Mouse (Mus musculus): ENCODE data around the gene Eps8l1. TPM values are rescaled to one million over a fixed set of nuclear protein-coding genes. Genes with fewer than 3 reads are reported as not detected.

Gene Eps8l1
- total and polyA plus RNA-seq, 2 experiments: 1.4 to 6.5 TPM

GRCm38 (mm10) chr7:4527302-4527689 lies 66.8 kb downstream of the Eps8l1 start:
- Histone ChIP-seq H3K27ac (replicated peaks; ENCODE audit: insufficient read depth, low read depth, low read length) (no peak overlapping the region), H3K27me3 (ENCODE audit: control insufficient read depth, insufficient read depth, low read length) (no peaks in the 10 kb centered on the region), H3K36me3 (ENCODE audit: control insufficient read depth, insufficient read depth, low read length) (no peaks in the 10 kb centered on the region), H3K4me1 (ENCODE audit: control insufficient read depth, insufficient read depth, low read length) (peaks cover 2% of the 10 kb centered on the region; the same call in 1 of the 2 replicates), H3K4me3 (ENCODE audit: insufficient read depth, low read depth, low read length) (0 out of 2 replicates have a peak overlapping the region, but pooled peaks have one; percentile 10), H3K9ac (ENCODE audit: low read depth, low read length) (no peak overlapping the region), H3K79me2 (ENCODE audit: control insufficient read depth, insufficient read depth, low read length) (no peaks in the 10 kb centered on the region)
- no peak for DNase-seq (ENCODE audit: extremely low read depth, low read depth, low spot score)
- 72% methylated on average over 18 of the region's 18 CpGs for WGBS
- TF ChIP-seq POLR2A (IDR thresholded peaks at IDR 0.05; ENCODE audit: extremely low read depth, insufficient read depth, low read length) (no peak), CTCF (IDR thresholded peaks at IDR 0.05; ENCODE audit: low read depth, low read length) (no peak)

Other genes starting within 250 kb of the Eps8l1 start
- 2.9 and 4.3 TPM in 2 replicates for gene Lilra5, start 222.9 kb upstream of the Eps8l1 start, total RNA-seq (2014; rRNA removed)
- 0.60 and 0.71 TPM in 2 replicates for gene Lilra5, start 222.9 kb upstream of the Eps8l1 start, polyA plus RNA-seq (2012; rRNA removed)
- gene Ncr1, start 123.0 kb upstream of the Eps8l1 start, total RNA-seq (2014; rRNA removed): 0.27 and 0.46 TPM in 2 replicates
- gene Ncr1, start 123.0 kb upstream of the Eps8l1 start, polyA plus RNA-seq (2012; rRNA removed): 0.06 and 0.10 TPM in 2 replicates
- 0.07 TPM in 1 of 2 replicates, not detected in the other for gene Gp6, start 62.9 kb upstream of the Eps8l1 start, total RNA-seq (2014; rRNA removed)
- gene Gp6, start 62.9 kb upstream of the Eps8l1 start, polyA plus RNA-seq (2012; rRNA removed): not detected in 2 replicates
- gene Rdh13, start 15.0 kb upstream of the Eps8l1 start, total RNA-seq (2014; rRNA removed): 5.5 and 6.5 TPM in 2 replicates
- gene Rdh13, start 15.0 kb upstream of the Eps8l1 start, polyA plus RNA-seq (2012; rRNA removed): 6.5 and 6.8 TPM in 2 replicates
- 21.2 and 21.8 TPM in 2 replicates for gene Ppp1r12c, start 41.0 kb downstream of the Eps8l1 start, total RNA-seq (2014; rRNA removed)
- gene Ppp1r12c, start 41.0 kb downstream of the Eps8l1 start, polyA plus RNA-seq (2012; rRNA removed): 13.4 and 22.2 TPM in 2 replicates
- gene Tnnt1, start 55.7 kb downstream of the Eps8l1 start, total RNA-seq (2014; rRNA removed): 1.2 and 2.9 TPM in 2 replicates
- gene Tnnt1, start 55.7 kb downstream of the Eps8l1 start, polyA plus RNA-seq (2012; rRNA removed): 0.20 and 0.61 TPM in 2 replicates
- 0.54 TPM in 1 of 2 replicates, not detected in the other for gene Tnni3, start 63.6 kb downstream of the Eps8l1 start, total RNA-seq (2014; rRNA removed)
- gene Tnni3, start 63.6 kb downstream of the Eps8l1 start, polyA plus RNA-seq (2012; rRNA removed): 0.76 and 0.82 TPM in 2 replicates
- 0.09 TPM in 1 of 2 replicates, not detected in the other for gene Dnaaf3, start 71.8 kb downstream of the Eps8l1 start, total RNA-seq (2014; rRNA removed)
- 0.24 and 0.44 TPM in 2 replicates for gene Dnaaf3, start 71.8 kb downstream of the Eps8l1 start, polyA plus RNA-seq (2012; rRNA removed)
- not detected in 2 replicates for gene Syt5, start 86.9 kb downstream of the Eps8l1 start, total RNA-seq (2014; rRNA removed)
- gene Syt5, start 86.9 kb downstream of the Eps8l1 start, polyA plus RNA-seq (2012; rRNA removed): not detected in 2 replicates
- 0.18 TPM in 1 of 2 replicates, not detected in the other for gene Ptprh, start 143.4 kb downstream of the Eps8l1 start, total RNA-seq (2014; rRNA removed)
- not detected in 2 replicates for gene Ptprh, start 143.4 kb downstream of the Eps8l1 start, polyA plus RNA-seq (2012; rRNA removed)
- gene Tmem86b, start 170.7 kb downstream of the Eps8l1 start, total RNA-seq (2014; rRNA removed): 39.5 and 55.7 TPM in 2 replicates
- 404 and 475 TPM in 2 replicates for gene Tmem86b, start 170.7 kb downstream of the Eps8l1 start, polyA plus RNA-seq (2012; rRNA removed)
- gene Ppp6r1, start 198.3 kb downstream of the Eps8l1 start, total RNA-seq (2014; rRNA removed): 47.6 and 54.2 TPM in 2 replicates
- gene Ppp6r1, start 198.3 kb downstream of the Eps8l1 start, polyA plus RNA-seq (2012; rRNA removed): 77.5 and 79.2 TPM in 2 replicates
- 18.2 and 25.5 TPM in 2 replicates for gene Hspbp1, start 224.4 kb downstream of the Eps8l1 start, total RNA-seq (2014; rRNA removed)
- gene Hspbp1, start 224.4 kb downstream of the Eps8l1 start, polyA plus RNA-seq (2012; rRNA removed): 27.3 and 30.6 TPM in 2 replicates
- gene Brsk1, start 229.9 kb downstream of the Eps8l1 start, total RNA-seq (2014; rRNA removed): 0.07 and 0.09 TPM in 2 replicates
- gene Brsk1, start 229.9 kb downstream of the Eps8l1 start, polyA plus RNA-seq (2012; rRNA removed): 0.27 and 0.40 TPM in 2 replicates